Mouse (Mus musculus): Measurements from ENCODE around the gene Hoxa1.

DNA sequence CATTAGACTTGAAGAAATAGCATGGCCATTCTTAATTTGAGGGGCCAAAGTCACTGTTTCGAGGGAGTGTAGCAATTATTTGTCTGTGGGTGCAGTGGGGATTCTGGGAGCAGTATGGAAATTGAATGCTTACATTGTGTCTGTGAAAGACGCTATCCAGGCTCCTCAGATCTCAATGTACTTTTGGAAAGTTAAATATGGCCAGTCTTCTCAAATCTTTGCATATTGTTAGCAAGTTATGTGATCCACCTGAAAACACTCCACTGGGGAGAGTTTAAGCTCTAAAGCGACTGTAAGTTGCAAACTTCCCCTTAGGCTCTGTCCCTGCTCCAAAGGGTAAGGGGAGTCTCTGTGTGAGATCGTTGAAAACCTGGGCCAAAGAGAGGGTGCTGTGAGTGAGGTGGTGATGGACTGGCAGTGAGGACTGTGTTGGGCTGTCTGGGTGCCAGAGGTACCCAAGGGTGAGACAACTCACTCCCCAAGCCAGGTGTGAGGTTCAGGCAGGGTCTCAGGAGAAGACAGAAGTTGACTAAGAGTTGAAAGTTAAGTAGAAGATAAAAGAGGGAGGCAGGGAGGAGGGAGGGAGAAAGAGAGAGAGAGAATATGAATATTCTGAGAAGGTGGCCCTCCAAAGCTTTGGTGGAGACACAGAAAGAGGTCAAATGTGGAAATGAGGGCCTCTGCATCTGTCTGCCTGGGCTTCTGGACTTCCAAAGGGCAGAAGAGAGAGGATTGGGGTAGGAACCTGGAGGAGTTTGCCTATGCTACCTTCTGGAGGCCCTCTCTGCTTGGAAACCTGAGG is 49.0 kb upstream of the Hoxa1 start:
- TF ChIP-seq CTCF (IDR thresholded peaks at IDR 0.05; ENCODE audit: extremely low read depth, insufficient read depth, insufficient read length, insufficient replicate concordance), result no peak
- TF ChIP-seq POLR2A (IDR thresholded peaks at IDR 0.05; ENCODE audit: low read depth, low read length), result no peak

All from spleen, adult 2 months (tissue).